In the genomic region with DNA sequence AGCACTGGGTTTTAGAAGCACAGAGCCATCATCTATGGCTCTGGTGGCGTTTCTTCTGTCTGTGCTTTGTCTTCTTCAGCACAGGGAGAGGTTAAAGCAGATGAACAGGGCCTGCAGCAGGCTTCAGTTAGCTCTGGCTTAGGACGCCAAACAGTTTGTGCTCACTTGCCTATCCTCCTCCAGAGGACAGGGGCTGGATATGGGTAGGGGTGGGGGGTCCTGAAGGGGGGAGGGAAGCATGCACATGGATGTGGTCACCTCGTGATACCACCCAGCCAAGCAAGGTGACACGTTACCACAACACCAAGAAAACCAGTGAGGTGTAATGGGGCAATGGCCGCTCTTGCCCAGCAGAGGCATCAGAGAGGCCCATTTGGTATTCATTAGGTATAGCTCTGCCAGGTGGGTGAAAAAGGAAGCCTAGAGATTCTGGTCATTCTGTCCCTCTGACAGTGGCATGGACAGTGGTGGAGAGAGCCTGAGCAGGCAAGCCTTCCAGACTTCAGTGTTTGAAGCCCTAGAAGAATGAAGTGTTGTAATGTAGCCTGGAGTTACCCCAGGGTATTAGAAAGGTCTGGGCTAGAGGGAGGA, we compare ENCODE assay signal across 11 mouse cellular contexts.
DNase-seq lines count a peak whose midpoint lies in the region; ATAC-seq and TF ChIP-seq lines count a peak whose summit lies in the region.
"Had no signal": no experiment of that assay in that cellular context is flagged by ENCODE, and none has a peak within 500 bp of the region (broad histone marks: within the 10 kb centered on the region; RNA-seq: fewer than 3 reads in every experiment).

No protein-coding gene starts in this region.

- 0 out of 2 replicates have a peak overlapping the region, but pooled peaks have one; percentile 44 for H3K9ac ChIP-seq in embryonic facial prominence, embryonic 13.5 days
- H3K9ac ChIP-seq in hindbrain, postnatal 0 days (replicated peaks; ENCODE audit: low read length) = no peak overlapping the region
- H3K9ac ChIP-seq: liver, embryonic 12.5 days had no signal

- peak; percentile 9 for DNase-seq in kidney, postnatal 10 days
- no peak for DNase-seq in kidney, postnatal 14 days
- DNase-seq in hindbrain, postnatal 0 days (ENCODE audit: low spot score) = no peak
- DNase-seq in retina, postnatal 1 day = peak; percentile 13
- no peak for DNase-seq in layer of hippocampus, postnatal 10 days (ENCODE audit: low spot score in 2 of 2)
- DNase-seq in adrenal gland, adult 18-20 months (ENCODE audit: low spot score in 2 of 2) = no peak
- DNase-seq in B cell, adult 2 months = no peak
- DNase-seq: heart, postnatal 10 days had no signal

- H3K4me1 ChIP-seq in embryonic facial prominence, embryonic 13.5 days = peaks cover 33% of the 10 kb centered on the region
- no peaks in the 10 kb centered on the region; the same call in 1 of the 2 replicates for H3K4me1 ChIP-seq in hindbrain, postnatal 0 days (ENCODE audit: insufficient read depth, low read length)
- H3K4me1 ChIP-seq: liver, embryonic 12.5 days had no signal

- ATAC-seq in embryonic facial prominence, embryonic 13.5 days (ENCODE audit: insufficient number of reproducible peaks, insufficient read depth, low FRiP score, low TSS enrichment, low read depth) = no peak; the same call in 1 of the 2 replicates
- no peak for ATAC-seq in hindbrain, postnatal 0 days
- ATAC-seq: liver, embryonic 12.5 days had no signal

- H3K9me3 ChIP-seq in embryonic facial prominence, embryonic 13.5 days = no peaks in the 10 kb centered on the region
- H3K9me3 ChIP-seq in hindbrain, postnatal 0 days (ENCODE audit: low read length) = no peaks in the 10 kb centered on the region
- H3K9me3 ChIP-seq: liver, embryonic 12.5 days had no signal

- H3K27ac ChIP-seq in embryonic facial prominence, embryonic 13.5 days = peak overlapping the region; percentile 90
- H3K27ac ChIP-seq in hindbrain, postnatal 0 days = no peak overlapping the region
- H3K27ac ChIP-seq: liver, embryonic 12.5 days had no signal

- TF ChIP-seq CTCF in hindbrain, postnatal 0 days (IDR thresholded peaks at IDR 0.05; ENCODE audit: low read depth) = peak; percentile 50

- no peaks in the 10 kb centered on the region for H3K27me3 ChIP-seq in embryonic facial prominence, embryonic 13.5 days
- H3K27me3 ChIP-seq in hindbrain, postnatal 0 days (ENCODE audit: insufficient read depth, low read length) = no peaks in the 10 kb centered on the region
- H3K27me3 ChIP-seq: CH12.LX; liver, embryonic 12.5 days had no signal

- H3K36me3 ChIP-seq in embryonic facial prominence, embryonic 13.5 days = no peaks in the 10 kb centered on the region
- H3K36me3 ChIP-seq in hindbrain, postnatal 0 days (ENCODE audit: insufficient read depth, low read length) = no peaks in the 10 kb centered on the region
- H3K36me3 ChIP-seq: liver, embryonic 12.5 days had no signal

- WGBS in embryonic facial prominence, embryonic 13.5 days = 16% methylated on average over 5 of the region's 5 CpGs
- WGBS in hindbrain, postnatal 0 days = 64% methylated on average over 5 of the region's 5 CpGs

- H3K4me3 ChIP-seq in embryonic facial prominence, embryonic 13.5 days = no peak overlapping the region
- H3K4me3 ChIP-seq in hindbrain, postnatal 0 days (ENCODE audit: low read length) = no peak overlapping the region
- H3K4me3 ChIP-seq: liver, embryonic 12.5 days had no signal

- peak overlapping the region; percentile 50; the same call in 1 of the 2 replicates for H3K4me2 ChIP-seq in embryonic facial prominence, embryonic 13.5 days
- no peak overlapping the region for H3K4me2 ChIP-seq in hindbrain, postnatal 0 days (ENCODE audit: low read depth, low read length)
- H3K4me2 ChIP-seq: liver, embryonic 12.5 days had no signal

Comparison
In these comparisons a context has a peak if more than half of its experiments do, and no peak if none do; other contexts are left out.
1. DNase-seq: peak in kidney, postnatal 10 days (single experiment) and retina, postnatal 1 day (single experiment); none in kidney, postnatal 14 days (single experiment), hindbrain, postnatal 0 days (single experiment), layer of hippocampus, postnatal 10 days (0 of 2), adrenal gland, adult 18-20 months (0 of 2) and B cell, adult 2 months (0 of 2).